Mouse (Mus musculus) layer of hippocampus, adult 11-12 months (tissue): ENCODE measurements around the gene Rif1.

Experiments used
- DNase-seq: peaks from one replicate; pipeline ENCODE4 v3.0.0; 2022; ENCODE audit warnings: low spot score

The Rif1 gene

DNA sequence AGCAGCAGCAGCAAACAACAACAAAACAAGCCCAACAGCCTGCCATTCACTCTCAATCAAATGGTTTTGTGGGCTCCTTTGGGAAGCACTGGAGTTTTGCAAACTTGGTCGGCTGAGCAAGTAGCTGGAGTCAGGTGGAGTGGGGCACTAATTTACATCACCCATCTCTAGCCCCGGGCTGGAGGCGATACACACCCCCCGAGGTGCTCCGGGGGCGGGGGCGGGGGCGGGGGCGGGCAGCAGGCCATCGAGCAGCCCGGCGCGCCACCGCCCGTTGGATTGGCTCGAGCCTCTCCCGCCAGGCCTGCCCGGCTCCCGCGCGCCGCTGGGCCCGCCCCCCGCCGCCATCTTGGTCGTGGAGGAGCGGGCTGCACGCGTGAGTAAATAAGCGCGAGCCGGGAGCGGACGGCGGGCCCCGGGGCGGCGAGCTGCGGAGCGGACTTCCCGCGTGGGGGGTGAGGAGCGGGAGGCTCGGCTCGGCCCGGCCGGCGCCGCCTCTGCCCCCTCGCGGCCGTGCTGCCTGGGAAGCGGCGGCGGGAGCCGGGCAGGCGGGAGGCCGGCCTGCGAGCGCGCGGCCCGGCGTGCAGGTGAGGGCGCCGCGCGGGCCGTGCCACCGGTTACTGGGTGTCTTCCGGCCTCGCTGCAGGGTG, at the start of gene Rif1:
Gene Rif1, plus strand, starts transcription at position 342 of the 650 bp plus-strand sequence.
- peak; percentile 81 for DNase-seq

DNA sequence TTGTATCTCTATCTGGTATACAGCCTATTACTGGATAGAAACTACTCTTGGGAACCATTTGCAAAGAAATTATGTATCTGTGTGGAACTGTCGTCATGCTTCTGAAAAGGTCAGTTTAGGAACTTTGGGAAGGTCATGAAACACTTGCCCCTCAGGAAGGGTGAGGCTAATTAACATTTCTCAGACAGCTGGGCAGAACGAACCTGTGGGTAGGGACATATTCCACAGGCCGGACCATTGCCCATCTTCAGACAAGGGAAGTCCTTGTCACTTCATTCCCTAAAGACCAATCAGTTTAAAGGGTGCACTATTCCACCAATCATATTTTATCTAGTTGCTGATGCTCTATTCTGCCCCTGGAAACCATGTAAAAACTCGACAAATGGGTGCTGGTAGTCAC, 45.6 kb upstream of the Rif1 start:
- DNase-seq, result no peak

DNA sequence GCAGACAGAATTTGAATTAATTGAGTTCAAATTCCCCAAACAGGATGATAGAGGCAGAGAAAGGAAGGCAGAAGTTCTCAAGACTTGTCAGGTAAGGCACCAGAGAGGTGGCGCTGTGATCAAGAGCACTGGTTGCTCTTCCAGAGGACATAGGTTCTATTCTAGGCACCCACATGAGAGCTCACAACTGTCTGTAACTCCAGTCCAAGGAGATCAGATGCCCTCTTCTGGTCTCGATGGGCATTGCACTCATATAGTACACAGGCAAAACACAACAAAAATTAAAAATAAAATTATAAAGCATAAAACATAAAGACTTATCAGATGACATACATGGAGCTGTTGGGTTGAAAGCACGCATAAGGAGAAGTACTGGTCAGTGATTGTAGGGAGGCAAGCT, 43.2 kb upstream of the Rif1 start:
- DNase-seq, result no peak

DNA sequence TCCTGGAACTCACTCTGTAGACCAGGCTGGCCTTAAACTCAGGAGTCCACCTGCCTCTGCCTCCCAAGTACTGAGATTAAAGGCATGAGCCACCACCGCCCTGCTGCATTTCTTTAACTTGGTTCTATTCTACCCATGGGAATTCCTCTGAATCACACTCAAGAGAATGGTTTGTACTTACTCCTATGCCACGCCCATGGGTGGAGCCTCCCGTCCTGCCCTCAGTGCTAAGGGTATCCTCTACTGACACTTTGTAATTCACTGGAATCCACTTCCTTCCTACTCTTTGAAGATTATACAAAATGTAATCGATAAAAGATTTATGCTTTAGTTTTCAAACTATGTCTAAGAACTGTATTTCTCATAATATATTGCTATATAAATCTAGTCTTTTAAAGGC, 41.1 kb upstream of the Rif1 start:
- no peak for DNase-seq

DNA sequence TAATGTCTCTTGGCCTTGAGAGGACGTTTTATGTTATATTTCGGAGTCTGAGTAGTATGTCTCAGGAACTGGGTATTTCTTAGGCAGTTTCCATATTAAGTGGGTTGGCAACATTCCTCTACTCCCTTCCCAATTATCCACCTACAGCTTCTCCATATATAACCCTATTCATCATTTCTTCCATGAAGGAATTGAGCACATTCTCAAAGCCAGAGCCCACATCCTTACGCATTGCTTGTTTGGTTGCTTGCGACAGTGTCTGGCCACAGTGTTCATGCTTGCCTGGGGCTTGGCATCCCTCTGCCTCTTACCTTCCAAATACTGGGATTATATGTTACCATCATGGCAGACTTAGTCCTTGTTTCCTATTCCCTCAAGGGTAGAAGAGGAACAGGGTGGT, 38.0 kb upstream of the Rif1 start:
- no peak for DNase-seq

DNA sequence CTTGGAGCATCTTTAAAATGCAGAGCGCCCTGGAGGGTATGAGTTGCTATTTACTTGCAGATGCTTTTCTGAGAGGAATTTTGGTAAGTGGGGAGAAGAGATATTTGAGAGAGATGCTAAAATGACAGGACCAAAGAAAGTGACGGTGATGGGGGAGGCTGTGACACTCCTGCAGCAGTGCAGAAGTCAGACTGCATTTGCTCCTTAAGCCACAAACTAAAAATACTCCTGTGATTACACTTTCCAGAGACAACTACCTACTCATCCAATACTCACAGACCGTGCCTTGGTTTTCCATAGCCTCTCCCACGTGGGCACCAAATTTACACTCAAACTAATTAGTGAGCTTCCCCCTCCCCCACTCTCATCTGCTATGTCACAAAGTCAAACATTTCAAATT, 37.5 kb upstream of the Rif1 start:
- DNase-seq, result no peak

DNA sequence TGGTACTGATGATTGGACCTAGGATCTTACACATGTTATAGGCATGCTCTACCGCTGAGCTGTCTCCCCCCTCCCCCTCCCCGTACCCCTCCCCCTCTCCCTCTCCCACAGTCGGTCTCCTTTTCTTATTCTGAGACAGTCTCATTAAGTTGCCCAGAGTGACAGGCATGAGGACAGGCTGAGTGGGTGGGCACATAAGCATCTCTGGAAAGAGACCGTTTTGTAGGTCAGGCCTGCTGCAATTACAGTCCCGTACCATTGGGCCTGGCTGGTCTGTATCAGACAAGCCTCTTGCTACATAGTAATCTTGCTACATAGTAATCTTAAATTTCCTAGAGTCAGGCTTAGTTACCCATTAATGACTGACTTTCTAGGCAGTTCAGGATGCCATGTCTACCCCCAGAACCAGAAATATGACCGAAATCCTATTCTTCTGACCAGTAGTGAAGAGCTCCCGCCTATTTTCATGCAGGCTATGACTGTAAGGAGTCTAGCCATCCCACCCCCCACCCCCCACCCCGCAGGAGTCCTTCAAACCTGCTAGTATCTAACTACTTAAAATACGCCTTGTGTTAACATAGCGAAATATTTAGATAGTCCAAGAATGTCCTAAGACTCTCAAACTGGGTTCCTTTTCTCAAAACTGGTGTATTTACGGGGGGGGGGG, 35.6 kb upstream of the Rif1 start:
- DNase-seq, result no peak

DNA sequence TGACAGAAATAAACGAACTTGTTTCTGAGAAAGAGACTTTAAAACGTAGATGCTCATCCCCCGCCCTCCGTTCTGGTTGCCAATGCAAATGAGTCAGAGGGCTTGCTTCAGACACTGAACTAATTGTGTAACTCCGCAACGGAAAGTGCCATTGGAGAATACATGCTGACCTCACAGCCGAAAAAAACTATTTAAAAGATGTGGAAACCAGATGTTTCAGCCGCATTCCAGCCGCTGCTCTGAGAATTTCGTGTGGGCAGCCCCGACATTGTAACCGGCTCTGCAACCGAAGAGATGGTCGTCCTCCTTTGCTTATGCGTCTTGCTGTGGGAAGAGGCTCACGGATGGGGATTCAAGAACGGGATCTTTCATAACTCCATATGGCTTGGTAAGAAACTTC, 34.8 kb upstream of the Rif1 start, which contains the start of gene Tnfaip6:
Gene Tnfaip6, plus strand, starts transcription at position 128 of the 400 bp plus-strand sequence.
- DNase-seq, result peak; percentile 52

DNA sequence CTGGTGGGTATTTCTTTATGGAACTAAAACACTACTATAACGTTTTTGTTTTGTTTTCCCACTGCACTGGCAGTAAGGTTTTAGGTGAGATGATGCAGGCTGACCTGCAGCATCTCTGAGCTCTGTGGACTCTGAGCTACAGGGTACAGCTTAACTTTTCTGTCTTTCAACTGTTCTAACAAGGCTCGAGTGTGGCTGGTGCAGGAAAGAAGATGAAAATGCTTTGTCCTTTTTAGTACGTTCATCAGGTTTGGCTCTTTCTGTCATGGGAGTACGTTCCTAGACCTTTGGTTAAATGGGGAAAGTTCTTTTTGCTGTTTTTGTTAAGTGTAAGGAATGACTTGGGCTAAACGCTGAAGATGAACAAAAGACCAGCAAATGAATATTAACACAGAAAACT, 34.1 kb upstream of the Rif1 start:
- no peak for DNase-seq

DNA sequence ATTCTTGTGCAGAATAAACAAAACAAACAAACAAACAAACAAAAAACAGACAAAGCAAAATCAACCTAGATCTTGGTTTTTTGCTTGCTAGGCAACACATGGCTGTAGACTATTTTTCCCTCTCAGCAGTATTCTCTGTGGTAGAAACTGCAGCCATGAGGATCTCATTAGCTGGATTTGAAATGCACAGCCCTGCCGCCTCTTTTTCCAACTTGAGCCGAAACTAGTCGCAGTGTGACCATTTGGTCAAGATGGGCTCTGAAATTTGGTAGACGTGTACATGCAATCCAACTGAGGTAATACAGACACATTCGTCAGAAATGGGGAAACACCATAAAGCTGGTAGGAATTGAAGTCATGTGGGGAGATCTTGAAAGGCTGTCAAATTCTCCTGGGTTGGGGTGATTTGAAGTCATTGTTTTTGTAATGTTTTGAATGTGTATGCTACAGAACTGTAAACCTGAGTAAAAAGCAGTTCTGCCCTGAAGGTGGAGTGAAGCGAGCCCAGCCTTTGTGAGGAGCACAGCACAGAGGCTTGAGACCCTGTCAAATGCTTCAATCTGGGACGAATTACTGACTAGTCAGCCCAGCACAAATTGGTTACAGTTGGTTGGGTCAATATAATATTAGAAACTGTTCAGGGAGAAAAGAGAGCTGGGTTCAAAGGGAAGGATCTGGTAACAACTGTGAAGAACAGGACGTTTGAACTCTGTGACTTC, 33.4 kb upstream of the Rif1 start:
- DNase-seq, result no peak

DNA sequence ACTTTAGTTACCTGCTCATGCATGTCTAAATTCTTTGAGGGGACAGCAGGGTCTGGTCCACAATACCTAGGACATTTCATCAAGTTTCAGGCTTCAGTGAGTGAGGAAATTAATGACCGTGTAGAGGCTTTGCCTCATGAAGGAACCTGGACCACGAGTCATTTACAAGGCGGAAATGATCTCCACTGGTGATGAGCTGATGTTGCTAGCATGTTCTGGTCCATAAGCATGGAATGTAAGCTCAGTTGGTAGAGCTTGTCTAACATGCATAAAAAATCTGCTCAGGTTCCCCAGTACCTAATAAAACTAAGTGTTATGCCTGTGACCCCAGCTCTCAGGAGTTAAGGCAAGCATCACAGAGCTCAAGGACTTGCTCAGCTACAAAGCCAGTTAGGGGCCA, 30.5 kb upstream of the Rif1 start:
- DNase-seq, result no peak

DNA sequence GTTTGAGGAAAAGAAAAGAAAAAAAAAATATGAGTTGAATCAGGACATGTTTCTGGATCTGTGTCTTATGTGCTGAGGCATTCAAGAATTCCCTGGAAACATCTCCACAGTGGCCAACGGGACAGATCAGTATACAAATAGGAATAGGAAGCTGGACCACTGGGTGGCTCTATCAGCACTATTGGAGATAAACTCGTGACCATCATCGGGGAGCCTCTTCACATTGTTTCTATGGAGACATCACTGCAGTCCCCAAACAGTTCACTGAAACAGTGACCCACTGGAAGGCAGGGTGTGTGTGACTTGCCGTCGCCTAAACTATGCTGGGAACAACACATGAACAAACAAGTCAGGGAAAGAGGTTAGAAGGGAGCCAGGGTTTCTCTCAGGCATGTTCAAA, 29.9 kb upstream of the Rif1 start:
- DNase-seq, result peak; percentile 21

DNA sequence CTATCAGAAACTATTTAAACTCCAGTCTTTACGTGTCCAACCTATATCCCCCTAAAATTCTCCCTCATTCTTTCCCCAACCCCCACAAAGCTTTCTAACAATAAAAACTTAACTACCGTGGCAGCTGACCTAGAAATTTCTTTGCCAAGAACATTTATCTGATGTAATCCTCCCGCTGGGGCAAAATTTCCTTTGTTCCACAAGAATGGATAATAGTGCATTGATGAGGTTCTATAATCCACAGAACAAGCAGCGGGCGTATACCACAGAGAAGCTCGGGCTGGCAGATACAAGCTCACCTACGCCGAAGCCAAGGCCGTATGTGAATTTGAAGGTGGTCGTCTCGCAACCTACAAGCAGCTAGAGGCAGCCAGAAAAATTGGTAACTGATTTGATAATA, 29.1 kb upstream of the Rif1 start:
- peak; percentile 27 for DNase-seq

DNA sequence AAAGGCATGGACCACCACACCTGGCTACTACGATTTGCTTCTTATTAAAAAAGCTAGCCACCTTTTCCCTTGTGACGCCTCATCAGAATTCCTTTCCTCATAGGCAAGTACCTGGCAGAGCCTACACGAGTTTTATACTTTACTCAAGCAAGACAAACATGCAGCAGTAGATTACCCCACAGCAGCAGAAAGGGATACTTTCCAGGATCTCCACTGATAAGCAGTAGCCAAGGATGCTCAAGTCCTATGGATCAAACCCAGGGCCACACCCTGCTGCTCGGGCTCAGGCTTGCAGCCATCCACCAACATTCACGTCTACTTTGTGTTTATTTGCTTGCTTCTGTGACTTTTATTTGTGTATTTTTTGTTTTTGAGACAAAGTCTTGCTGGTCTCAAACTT, 26.6 kb upstream of the Rif1 start:
- DNase-seq, result no peak

DNA sequence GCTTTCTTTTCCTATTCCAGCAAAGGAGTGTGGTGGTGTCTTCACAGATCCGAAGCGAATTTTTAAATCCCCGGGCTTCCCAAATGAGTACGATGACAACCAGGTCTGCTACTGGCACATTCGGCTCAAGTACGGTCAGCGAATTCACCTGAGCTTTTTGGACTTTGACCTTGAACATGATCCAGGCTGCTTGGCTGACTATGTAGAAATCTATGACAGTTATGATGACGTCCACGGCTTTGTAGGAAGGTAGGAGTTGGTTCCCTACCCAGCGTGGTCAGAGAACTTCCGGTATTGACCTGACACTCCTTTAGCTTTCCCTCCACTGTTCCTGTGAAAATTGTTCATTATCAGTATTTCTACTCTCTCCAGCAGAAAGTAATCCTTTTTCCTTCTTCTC, 21.8 kb upstream of the Rif1 start:
- no peak for DNase-seq

DNA sequence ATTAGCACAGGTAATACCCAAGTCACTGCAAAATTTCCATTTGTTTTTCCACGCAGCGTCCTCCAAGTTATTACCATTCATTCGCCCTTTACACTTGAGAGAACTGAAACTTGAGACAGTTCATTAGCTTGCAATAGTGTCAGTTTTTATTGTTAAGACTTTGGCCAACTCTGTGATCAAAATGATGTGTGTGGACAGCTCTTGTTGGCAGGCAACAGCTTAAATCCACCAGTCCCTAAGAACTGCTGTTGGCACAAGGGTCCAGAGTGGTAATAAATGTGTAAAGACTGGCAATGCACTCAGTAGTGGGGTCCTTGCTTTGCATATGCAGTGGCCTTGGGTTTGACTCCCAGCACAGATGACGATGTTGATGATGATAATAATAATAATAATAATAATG, 20.3 kb upstream of the Rif1 start:
- DNase-seq, result no peak

DNA sequence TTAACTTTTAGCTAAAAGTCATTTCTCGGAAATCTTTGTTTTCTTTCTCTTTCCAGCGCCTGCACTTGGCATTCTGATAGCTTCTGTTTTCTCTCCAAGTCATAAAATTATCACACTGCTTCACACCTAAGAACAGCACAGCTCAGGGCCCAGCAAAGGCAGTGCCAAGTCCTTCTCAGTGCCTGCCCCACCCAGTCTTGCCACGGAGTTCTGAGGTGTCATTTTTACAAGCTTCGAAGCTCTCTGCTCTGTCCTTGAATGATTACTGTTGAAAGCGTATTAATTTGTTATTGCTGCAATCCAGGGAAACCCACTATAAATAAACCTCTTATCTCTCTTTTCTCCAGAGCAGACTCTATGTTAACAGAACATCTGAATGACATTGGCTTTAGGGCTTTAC, 19.1 kb upstream of the Rif1 start:
- no peak for DNase-seq

DNA sequence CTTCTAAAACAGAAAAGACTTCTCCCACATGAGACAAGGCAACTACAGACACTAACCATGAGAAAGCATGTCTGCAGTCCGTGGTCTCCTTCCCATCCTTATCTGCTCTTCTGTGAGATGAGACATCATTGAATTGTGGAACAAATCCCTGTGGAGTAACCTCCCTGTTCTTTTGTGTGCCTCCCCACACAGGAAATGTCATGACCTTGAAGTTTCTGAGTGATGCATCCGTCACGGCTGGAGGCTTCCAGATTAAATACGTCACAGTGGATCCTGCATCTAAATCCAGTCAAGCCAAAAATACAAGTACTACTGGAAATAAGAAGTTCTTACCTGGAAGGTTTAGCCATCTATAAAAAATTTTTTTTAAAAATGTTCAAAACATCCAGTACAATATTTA, 17.0 kb upstream of the Rif1 start:
- no peak for DNase-seq

DNA sequence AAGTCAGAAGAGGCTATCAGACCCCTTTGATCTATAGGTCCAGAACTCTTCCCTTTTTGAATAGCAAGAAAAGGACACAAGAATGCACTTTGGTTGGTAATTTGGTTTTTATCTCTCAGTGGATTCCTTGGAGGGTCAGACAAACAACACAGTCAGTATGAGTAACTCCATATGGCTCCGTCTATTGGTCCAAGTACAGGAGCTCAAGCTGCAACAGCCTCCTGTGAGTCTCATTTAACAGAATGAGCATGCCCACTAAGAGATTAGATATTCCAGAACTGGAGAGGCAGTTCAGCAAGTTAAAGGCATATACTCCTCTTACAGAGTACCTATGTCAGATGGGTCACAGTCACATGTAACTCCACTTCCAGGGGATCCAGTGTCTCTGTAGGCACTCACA, 15.5 kb upstream of the Rif1 start:
- DNase-seq, result no peak

DNA sequence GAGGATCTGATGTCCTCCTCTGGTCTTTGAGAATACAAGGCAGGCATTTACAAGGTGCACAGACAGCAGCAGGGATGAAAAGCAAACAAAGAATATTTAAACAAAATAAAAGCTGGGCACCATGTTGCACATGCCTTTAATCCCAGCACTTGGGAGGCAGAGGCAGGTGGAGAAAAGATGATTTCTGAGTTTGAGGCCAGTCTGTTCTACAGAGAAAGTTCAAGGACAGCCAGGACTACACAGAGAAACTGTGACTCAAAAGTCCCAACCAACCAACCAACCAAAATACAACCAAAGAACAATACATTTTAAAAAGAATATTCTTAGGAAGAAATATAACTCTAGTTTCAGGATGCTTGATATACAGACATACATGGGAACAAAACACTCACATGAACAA, 15.0 kb upstream of the Rif1 start:
- DNase-seq, result no peak

DNA sequence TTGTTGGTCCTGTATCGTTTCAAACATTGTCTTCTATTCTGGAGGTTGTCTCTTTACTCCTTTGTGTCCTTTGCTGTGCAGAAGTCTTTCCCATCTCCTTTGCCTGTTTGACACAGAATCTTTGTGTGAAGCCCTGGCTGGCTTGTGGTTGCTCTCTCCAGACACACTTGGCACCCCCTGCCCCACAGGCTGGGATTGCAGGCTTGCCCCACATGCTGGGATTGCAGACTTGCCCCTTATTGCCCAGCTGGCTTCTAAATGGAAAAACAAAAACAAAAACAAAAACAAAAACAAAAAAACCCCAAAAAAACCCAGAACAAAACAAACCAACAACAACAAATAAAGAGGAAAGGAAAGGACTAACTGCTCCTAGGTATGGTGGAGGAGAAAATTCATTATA, 4.0 kb upstream of the Rif1 start:
- no peak for DNase-seq

DNA sequence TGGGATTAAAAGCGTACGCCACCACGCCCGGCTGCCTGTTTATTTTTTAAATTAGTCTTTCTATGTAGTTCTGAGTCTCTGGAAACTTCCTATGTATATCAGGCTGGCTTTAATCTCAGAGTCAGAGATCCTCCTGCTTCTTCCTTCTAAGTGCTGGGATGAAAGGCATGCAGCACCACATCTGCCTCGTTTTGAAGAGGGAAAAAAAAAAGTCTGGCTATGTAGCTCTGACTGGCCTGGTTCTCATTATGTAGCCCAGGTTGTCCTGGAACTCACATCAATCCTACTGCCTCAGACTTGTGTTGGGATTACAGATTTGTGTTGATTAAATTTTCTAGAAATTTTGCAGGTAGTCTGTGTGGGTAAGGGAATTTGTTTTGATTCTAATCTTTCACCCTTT, 1.8 kb upstream of the Rif1 start:
- DNase-seq, result no peak

DNA sequence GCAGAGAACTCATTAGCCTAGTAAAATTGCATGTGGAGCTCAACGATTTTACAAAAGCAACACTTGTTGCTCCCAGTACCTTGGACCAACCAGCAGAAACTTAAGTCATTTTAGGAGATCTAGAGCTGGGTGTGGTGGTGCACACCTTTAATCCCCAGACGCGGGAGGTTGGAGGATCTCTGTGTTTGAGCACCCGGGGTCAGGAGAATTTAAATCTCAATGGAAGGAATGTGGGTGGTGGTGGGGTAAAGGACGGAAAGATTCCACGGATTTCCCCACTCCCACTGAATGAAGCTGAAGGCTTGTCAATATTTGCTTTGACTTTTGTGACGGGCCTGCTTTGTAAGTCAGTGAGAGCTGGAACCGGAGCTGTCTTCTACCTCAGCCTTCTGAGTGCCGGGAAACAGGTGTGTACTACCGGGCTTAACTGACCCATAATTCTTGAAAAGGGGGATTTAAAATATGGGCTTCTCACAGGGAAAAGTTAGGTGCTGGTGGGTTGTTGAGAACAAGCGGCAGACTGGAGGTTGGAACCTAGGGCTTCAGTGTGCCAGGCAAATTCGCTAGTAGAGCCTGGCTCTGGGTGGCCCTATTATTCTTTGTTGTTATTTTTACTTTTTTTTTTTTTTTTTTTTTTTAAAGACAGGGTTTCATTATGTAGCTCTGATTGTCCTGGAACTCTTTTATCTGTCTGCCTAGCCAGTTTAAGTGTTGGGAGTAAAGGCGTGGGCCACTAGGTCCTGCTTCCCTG, 1.2 kb upstream of the Rif1 start:
- DNase-seq, result no peak
